Mouse (Mus musculus) liver, embryonic 16.5 days (tissue): Measurements from ENCODE around the gene Olfr1261. TPM values are rescaled to one million over a fixed set of nuclear protein-coding genes. Genes with fewer than 3 reads are reported as not detected.

Experiments used
- polyA plus RNA-seq: library from polyadenylated mRNA; unstranded; fragments of >200 nt; fragmentation: Nextera tagmentation; extraction: Ambion mirVana; gene quantifications from 2 replicates; pipeline ENCODE4 v1.2.1, GENCODE M21; 2015

Gene Olfr1261
- polyA plus RNA-seq, 1 experiment from 2014 or later, result not detected

Other genes starting within 250 kb of the Olfr1261 start
- not detected in 2 replicates for gene Olfr1253, start 234.1 kb upstream of the Olfr1261 start, polyA plus RNA-seq
- gene Olfr1254, start 197.6 kb upstream of the Olfr1261 start, polyA plus RNA-seq, result not detected in 2 replicates
- gene Olfr1255, start 179.2 kb upstream of the Olfr1261 start, polyA plus RNA-seq, result not detected in 2 replicates
- not detected in 2 replicates for gene Olfr1256, start 149.7 kb upstream of the Olfr1261 start, polyA plus RNA-seq
- not detected in 2 replicates for gene Olfr48, start 143.0 kb upstream of the Olfr1261 start, polyA plus RNA-seq
- not detected in 2 replicates for gene Olfr1257, start 112.8 kb upstream of the Olfr1261 start, polyA plus RNA-seq
- gene Olfr1258, start 63.9 kb upstream of the Olfr1261 start, polyA plus RNA-seq, result not detected in 2 replicates
- gene Olfr1259, start 42.6 kb upstream of the Olfr1261 start, polyA plus RNA-seq, result not detected in 2 replicates
- gene Olfr1260, start 16.9 kb upstream of the Olfr1261 start, polyA plus RNA-seq, result not detected in 2 replicates
- not detected in 2 replicates for gene Olfr1262, start 8.9 kb downstream of the Olfr1261 start, polyA plus RNA-seq
- not detected in 2 replicates for gene Olfr1263, start 20.9 kb downstream of the Olfr1261 start, polyA plus RNA-seq
- not detected in 2 replicates for gene Olfr1264, start 34.4 kb downstream of the Olfr1261 start, polyA plus RNA-seq
- not detected in 2 replicates for gene Olfr1265, start 44.1 kb downstream of the Olfr1261 start, polyA plus RNA-seq
- not detected in 2 replicates for gene Olfr140, start 72.4 kb downstream of the Olfr1261 start, polyA plus RNA-seq
- not detected in 2 replicates for gene Olfr1269, start 130.2 kb downstream of the Olfr1261 start, polyA plus RNA-seq
- gene Olfr32, start 151.1 kb downstream of the Olfr1261 start, polyA plus RNA-seq, result not detected in 2 replicates
- not detected in 2 replicates for gene Olfr1270, start 161.9 kb downstream of the Olfr1261 start, polyA plus RNA-seq
- gene Olfr1506, start 233.3 kb downstream of the Olfr1261 start, polyA plus RNA-seq, result 0.05 TPM in 1 of 2 replicates, not detected in the other